Mouse (Mus musculus): ENCODE data around the gene Gpn1. TPM values are rescaled to one million over a fixed set of nuclear protein-coding genes. Genes with fewer than 3 reads are reported as not detected.

Gpn1 gene
- 17.1 and 19.3 TPM in 2 replicates for polyA plus RNA-seq (2015; fragmentation: Nextera tagmentation; extraction: Ambion mirVana)

DNA sequence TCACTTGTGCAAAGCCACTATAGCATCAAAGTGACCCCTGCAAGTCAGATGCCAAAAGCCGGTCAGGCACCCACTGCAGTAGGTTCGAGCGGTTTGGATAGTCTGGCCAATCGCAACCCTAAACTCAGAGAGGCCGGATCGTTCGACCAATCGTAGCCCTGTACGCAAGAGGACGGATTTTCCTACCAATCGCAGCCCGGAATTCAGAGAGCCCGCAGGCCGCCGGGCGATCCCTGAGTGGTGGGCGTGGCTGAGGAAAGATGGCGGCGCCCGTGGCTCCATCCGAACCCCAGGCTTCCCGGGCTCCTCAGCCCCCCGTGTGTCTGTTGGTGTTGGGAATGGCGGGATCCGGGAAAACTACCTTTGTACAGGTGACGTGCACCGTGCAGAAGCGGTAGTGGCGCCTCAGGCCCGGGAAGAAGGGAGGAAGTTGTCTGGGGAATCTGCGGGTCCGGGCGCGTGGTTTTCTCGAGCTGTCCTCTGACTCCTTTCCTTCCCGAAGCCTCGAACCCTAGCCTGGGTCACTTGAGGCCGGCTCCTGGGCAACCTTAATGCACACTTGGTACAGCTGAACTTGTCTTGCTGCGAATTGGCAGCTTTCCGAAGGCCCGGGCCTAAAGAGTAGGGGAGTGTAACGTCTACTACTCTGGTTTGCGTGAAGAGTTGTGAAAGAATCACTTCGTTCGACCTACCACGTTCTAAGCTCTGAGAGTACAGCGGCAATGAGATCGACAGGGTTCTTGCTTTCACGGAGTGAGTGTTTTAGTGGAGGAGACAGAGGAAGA lies at the start of gene Gpn1:
TSS of gene Gpn1 (plus strand) at position 229 of the 785 bp plus-strand sequence.

GRCm38 (mm10) chr5:31451878-31452561 lies 42.5 kb upstream of the Gpn1 start, which contains the start of gene Zfp512:
TSS of gene Zfp512 (plus strand) at chr5:31452431.

GRCm38 (mm10) chr5:31485440-31485839 lies 9.1 kb upstream of the Gpn1 start, which contains the start of gene 4930548H24Rik:
TSS of gene 4930548H24Rik (plus strand) at chr5:31485740.

GRCm38 (mm10) chr5:31526354-31527116 lies 32.0 kb downstream of the Gpn1 start, which contains the start of gene Slc4a1ap:
TSS of gene Slc4a1ap (plus strand) at chr5:31526995.

DNA sequence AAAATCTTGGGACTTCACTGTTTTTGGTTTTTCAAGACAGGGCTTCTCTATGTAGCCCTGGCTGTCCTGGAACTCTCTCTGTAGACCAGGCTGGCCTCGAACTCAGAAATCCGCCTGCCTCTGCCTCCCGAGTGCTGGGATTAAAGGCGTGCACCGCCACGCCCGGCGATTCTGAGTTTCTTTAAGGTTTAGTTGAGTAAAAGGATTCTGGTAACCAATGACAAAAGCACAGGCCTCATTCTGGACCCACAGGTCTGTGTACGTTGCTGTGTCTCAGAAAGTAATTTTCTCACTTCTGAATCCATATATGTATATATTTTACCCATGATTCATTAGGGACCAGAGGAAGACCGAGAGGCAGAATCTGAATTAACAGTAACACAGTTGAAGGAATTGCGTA lies 33.2 kb downstream of the Gpn1 start, which contains the start of gene Supt7l:
TSS of gene Supt7l (minus strand) at position 101 of the 400 bp plus-strand sequence.

Other genes with a start within 250 kb of the Gpn1 start
- 6.8 and 10.3 TPM in 2 replicates for gene Krtcap3, start 243.1 kb upstream of the Gpn1 start, polyA plus RNA-seq (2015; fragmentation: Nextera tagmentation; extraction: Ambion mirVana)
- 6.0 and 6.3 TPM in 2 replicates for gene Ift172, start 203.6 kb upstream of the Gpn1 start, polyA plus RNA-seq (2015; fragmentation: Nextera tagmentation; extraction: Ambion mirVana)
- 6.5 and 6.7 TPM in 2 replicates for gene Fndc4, start 198.7 kb upstream of the Gpn1 start, polyA plus RNA-seq (2015; fragmentation: Nextera tagmentation; extraction: Ambion mirVana)
- 0.18 TPM in 1 of 2 replicates, not detected in the other for gene Gckr, start 197.3 kb upstream of the Gpn1 start, polyA plus RNA-seq (2015; fragmentation: Nextera tagmentation; extraction: Ambion mirVana)
- 21.0 and 25.4 TPM in 2 replicates for gene Zfp512, start 42.3 kb upstream of the Gpn1 start, polyA plus RNA-seq (2015; fragmentation: Nextera tagmentation; extraction: Ambion mirVana)
- not detected in 2 replicates for gene 4930548H24Rik, start 9.0 kb upstream of the Gpn1 start, polyA plus RNA-seq (2015; fragmentation: Nextera tagmentation; extraction: Ambion mirVana)
- 17.9 and 19.3 TPM in 2 replicates for gene Slc4a1ap, start 32.3 kb downstream of the Gpn1 start, polyA plus RNA-seq (2015; fragmentation: Nextera tagmentation; extraction: Ambion mirVana)
- 9.7 and 11.1 TPM in 2 replicates for gene Supt7l, start 33.1 kb downstream of the Gpn1 start, polyA plus RNA-seq (2015; fragmentation: Nextera tagmentation; extraction: Ambion mirVana)
- gene Mrpl33, start 102.2 kb downstream of the Gpn1 start, polyA plus RNA-seq (2015; fragmentation: Nextera tagmentation; extraction: Ambion mirVana): 314 and 320 TPM in 2 replicates
- 24.7 and 25.5 TPM in 2 replicates for gene Rbks, start 202.9 kb downstream of the Gpn1 start, polyA plus RNA-seq (2015; fragmentation: Nextera tagmentation; extraction: Ambion mirVana)
- gene Babam2, start 202.9 kb downstream of the Gpn1 start, polyA plus RNA-seq (2015; fragmentation: Nextera tagmentation; extraction: Ambion mirVana): 46.8 and 50.4 TPM in 2 replicates